Mouse (Mus musculus) kidney, adult 8-10 months (tissue): Measurements from ENCODE around the gene Tmem178b.

Experiments
- DNase-seq, 2 experiments: peaks; one replicate each; pipeline ENCODE4 v3.0.0; 2022

Gene Tmem178b

DNA sequence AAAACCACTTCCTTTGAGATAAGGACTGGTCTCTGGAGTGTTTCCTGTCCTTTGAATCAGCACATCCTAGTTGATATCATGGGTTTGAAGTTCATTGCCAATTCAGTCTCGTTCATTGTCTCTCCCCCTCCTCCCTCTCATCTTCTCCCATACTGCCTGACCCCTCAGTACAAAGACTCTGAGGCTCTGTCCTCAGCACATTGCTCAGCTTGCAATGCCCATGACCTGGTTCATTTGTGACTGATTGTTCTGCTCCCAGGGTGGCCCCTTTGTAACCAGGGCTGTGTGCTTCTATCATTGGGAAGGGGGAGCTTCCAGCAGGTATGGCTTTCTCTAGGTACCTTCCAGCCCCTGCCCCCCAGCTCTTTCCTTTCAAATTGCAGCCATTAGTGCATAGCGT, 329.5 kb downstream of the Tmem178b start:
- no peak for DNase-seq

DNA sequence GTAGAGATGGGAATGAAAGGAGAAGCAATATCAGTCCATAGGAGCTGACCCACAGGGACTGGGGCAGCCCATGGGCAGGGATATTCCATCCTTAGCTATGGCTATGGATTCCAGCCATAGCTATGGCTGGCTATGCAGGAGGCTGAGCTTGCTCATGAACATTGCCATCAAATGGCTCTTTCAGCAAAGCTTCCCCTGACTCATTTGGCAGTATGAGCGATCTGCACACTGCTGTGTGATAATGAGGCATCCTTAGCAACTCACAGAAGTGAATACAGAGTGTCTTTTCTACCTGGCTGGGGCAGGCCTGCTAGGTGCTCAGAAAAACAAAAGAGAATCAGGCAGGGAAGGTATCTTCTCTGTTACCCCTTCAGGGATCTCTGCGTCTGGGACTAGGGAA, 332.3 kb downstream of the Tmem178b start:
- no peak for DNase-seq

DNA sequence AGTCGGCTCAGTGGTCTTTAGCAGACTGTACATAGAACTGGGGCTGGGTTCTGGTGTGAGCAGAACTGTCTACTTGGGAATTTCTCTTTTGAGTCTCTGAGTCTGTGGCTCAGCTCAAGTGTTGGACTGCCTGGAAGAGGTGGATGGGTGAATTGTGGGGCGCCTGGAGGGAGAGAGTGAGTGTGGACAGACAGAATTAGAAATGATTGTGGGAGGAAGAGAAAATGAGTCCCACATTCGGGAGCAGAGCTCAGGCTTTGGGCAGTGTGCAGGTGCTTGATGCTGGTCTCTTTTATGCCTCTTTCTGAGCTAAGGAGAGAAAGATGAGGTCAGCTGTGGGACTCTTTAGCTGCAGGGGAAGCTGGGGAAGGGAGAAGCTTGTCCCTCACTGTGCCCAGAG, 334.9 kb downstream of the Tmem178b start:
- no peak for DNase-seq

DNA sequence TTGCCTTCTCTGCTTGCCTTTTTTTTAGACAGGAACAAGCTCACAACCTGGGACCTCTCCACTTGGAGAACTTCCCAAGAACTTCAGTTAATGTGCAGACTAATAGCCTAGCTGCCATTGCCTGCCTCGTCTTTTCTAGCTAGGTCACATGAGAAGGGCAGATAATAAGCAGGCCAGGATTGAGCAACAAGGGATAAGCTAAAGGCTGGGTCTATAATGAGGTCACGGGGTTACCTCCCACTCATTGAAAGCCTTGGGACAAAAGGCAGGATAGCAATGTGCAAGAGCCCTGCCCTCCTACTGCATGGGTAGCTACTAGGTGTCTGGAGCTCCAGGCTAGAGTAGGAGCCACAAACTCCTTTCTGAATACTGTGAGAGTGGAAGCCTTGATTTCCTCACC, 336.1 kb downstream of the Tmem178b start:
- no peak for DNase-seq

DNA sequence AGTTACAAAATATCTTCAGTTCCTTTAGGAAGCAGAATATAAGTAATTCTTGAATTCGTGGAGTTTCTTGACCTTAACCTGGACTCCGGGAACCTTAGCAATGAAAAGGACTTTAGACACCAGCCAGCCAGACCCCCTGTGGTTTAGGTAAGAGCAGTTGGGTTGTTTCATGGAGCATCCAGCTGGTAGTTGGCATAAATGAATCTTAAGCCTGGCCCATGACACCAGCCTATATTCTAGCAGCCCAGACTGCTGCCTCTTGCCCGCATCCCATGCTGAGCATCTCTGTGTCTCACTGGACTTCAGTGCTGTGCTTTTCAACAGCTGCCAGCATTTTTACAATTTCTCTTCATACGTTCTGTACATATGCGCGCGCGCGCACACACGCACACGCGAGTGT, 344.1 kb downstream of the Tmem178b start:
- DNase-seq = no peak

DNA sequence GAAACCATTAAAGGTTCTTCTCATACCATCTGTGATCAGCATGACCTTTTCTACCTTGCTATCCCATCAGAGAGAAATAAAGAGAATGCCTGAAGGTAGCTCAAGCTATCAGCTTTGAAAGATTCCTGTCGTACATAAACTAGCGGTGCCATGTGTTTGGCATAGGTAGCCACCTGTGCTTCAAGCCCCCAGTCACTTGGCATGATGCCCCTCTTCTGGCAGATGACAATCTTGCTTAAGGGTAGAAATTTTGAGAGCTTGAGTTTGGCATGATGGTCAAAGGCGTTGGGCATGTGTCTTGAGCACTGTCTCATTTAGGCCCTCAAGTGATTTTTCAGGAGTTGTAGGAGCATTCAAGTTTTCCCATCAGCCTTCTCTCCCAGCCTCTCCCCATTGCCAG, 344.6 kb downstream of the Tmem178b start:
- DNase-seq = no peak

DNA sequence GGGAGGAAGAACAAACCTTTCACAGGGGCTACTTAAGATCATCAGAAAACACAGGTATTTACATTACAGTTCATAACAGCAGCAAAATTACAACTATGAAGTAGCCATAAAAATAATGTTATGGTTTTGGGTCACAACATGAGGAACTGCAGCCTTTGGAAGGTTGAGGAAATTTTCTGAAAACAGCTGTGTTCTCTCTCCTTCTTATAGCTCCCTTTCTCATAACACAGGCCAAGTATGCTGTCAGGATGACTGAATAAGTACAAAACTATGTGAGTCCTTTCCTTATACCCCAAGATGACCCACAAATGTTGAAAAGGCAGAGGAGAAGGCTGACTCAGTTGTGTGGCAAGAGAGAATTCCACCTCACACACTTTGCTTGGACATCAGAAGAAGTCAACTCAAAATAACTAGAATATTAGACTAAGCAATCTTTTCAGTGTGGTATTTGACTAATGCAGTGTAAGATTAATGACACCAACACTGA, 347.6 kb downstream of the Tmem178b start:
- DNase-seq = no peak

DNA sequence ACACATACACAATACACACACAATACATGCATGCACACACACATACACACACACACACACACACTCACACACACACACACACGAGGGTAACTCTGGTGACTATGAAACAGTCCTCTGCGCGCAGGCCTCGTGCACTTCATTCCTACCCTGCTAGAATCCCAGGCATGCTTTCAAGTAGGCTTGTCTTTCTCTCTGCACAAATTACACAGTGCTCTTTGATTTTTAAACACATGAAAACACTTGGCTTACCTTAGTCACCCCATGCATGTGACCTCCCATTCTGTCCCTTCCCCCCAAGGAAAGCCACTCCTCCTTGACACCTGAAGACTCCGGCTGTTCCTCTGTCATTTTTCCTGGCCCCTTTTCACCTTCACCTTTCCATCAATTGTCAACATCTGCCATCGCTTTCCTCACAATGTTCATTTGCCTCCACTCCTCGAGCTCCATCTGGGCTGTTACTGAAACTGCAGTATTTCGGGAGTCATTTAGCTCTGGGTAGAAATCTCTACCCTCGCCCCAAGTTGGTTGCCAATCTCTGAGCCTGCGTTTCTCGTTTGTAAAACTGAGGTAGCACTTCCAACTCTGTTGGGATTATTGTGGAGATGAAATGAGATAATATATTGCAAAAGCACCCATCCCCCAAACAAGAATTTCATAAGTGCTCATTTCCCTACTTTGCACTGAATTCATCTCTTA, 352.7 kb downstream of the Tmem178b start:
- no peak for DNase-seq

DNA sequence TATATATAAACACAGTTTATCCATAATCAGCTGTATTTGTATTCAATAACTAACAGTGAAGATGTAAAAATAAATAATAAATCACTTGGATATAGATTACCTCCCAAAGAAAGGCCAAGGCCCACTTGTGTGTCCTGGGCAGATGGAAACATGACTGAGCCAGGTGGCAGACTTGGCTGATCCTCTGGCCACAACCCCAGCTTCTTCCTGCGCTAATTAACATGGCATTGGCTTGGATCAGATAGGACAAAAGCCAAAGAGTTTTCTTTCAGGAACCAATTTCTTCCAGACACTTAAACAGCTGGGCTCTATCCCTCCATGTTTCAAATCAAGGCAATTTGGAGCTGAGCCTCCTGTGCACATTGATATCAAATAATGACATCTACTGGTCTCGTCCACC, 355.9 kb downstream of the Tmem178b start:
- no peak for DNase-seq

DNA sequence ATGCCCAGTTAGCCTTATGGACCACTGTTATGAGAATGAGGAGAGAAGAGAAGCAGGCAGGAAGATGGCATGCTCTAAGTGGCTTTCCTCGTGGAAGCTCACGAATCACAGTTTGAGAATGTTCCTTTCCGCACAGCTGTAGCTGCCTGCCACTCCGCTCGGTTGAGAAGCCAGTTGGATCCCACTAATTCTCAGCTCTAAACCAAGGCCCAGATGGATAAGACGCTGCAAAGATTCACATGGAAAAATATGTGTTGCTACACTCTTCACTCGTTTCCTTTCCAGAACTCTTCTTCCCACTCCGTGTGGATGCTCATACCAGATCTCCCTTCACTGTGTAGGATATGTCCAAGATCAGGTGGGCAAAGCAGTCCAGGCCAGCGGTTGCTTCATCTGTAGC, 356.9 kb downstream of the Tmem178b start:
- no peak for DNase-seq

DNA sequence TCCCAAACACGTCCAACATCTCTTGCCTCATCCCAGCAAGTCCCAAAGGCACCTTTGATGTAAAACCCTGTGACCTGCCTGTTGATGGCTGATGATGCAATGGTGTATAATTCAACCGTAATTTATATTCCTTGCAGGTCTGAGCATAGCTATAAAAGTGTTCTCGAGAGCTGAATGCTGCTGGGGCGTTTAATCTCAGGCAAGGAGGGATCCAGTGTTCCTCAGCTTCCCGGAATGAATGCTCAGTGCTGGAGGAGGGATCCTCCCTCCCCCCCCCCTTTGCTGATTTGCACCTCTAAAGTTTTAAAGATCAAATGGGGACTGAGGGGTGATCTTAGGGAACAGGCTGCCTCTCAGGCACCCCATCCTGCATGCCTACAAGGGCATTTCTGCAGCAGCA, 361.0 kb downstream of the Tmem178b start:
- no peak for DNase-seq

DNA sequence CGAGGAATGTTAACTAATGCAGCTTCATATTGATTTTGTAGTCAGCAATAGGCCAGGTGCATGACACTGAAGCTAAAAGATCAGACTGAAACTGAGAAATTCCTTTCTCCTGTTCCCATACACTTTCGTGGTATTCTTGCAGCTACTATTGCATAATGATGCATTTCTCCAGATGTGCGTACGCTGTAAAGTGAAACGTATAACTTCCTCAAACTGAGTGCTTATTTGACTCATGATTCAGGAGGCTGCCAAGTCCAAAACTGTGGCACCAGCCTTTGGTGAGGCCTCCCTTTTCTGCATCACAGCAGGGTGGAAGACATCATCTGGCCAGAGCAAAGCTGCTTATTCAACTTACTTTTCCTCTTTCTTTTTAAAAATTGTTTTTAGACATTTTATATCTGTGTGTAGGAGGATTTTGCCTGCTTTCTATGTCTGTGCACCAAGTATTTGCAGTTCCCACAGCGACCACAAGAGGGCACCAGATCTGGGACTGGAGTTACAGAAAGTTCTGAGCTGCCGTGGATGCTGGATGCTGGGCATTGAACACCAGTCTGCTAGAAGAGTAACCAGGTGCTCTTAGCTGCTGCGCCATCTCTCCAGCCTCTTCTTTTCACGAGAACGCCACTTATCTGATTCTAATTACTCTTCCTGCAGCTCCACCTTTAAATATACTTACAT, 362.9 kb downstream of the Tmem178b start:
- DNase-seq = peak; percentile 47 to 85

DNA sequence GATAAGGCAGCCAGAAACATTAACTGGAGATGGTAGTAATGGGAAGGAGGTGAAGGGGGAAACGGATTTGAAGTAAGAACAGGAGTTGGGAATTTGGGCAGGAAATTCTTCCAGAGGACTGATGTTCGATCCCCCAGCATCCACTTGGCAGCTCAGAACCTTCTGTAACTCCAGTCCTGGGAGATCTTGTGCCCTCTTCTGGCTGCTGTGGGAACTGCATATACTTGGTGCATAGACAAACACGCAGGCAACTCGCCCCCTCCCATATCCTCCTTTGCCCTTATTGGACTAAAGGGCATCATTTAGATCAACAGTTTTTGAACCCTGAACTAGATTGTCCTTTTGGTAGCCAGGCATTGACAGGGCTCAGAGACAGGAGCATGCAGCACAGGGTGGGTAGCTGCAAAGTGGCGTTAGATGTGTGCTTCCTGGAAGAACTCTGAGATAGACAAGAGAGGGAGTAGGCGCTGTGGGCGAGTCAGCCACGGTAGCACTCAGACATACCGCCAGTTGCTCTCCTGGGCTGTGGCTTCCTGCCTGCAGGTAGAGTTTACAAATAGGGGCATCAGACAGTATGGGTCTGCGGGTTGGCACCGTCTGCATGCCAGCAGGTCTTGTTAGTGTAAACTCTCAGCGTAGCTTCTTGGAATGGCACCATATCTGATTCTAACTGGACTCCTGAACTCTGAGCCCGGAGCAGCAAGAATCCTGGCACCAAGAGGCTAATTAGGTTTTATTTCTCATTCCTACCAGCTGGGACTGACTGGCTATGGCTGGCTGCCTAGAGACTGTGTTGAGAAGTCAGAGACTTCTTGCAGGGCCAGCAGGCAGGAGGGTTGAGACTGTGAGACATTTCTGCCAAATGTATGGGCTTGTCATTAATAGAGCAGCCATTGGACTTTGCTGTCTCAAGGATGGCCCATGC, 364.0 kb downstream of the Tmem178b start:
- peak; percentile 68 to 89 for DNase-seq

DNA sequence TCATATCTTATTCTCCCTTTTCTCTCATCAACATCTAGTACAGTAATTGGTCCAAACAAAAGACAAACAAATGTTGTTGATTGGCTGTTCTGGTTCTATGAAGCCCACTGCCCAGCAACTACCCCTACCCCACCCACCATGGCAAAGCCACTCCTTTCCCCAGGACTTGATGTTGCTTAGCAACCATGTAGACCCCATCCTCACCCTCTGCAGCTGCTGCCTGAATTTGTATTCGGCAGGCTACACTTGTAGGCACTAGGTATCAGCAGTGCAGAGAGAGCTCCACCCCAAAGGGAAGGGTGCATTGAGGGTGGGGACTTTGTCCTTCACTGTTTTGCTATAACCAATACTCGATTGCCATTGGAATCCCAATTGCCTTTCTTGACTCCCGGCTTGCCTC, 365.8 kb downstream of the Tmem178b start:
- no peak for DNase-seq

DNA sequence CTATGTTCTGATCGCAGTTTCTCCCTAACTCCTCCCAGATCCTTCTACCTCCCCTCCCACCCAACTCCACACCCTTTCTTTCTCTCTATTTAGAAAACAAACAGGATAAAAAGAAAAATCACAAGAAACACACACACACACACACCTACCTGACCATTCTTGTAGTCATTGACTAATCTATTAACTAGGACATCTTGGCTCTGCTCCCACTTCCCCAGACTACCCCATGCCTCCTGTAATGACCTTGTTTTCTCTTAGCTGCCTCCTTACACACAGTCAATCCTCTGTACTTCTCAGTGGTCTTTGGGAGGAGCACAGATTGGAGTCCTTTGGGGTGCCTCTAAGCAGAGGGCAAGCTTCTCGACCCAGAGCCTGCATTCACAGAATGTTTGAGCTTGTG, 367.6 kb downstream of the Tmem178b start:
- peak; percentile 66 to 70 for DNase-seq

DNA sequence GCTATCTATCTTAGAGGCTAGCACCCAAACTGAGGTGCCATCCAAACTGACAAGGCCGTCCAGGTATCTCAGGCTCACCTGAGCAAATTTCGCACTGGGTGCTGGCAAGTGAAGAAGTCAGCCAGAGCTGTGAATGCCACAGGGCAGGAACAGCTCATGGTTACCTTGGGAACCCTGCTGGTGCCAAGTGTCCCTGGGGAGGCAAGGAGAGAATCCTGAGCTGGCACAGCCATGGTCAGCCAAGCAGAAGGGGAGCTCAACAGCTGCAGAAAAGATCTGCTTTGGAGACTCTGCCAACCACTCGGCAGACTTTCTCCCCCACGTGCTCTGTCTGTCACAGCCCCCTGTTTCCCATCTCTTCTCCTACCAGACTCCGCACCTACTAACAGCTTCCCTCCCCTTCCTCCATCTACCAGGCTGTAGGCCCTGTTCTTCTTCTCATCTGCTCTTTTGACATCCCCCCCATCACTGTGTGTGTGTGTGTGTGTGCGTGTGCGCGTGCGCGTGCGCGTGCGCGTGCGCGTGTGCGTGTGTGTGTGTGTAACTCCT, 374.4 kb downstream of the Tmem178b start:
- DNase-seq = no peak

DNA sequence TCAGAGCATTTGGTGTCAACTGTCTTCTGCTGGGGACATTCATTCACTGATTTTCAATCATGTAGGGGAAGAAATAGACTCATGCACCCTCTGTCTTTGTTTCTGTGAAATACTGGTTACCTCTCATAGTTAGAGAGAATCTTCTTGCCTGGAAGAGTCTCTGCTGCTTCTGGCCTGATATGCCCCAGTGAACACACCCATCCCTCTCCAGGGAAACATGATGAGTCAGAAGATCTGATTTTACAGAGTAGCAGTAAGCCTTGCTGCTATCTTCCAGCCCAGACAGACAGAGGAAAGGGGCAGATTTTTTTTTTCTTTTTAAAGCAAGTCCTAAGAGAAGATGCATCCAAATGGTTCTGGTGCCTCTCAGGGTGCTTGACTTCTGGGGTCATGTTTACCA, 376.9 kb downstream of the Tmem178b start:
- DNase-seq = no peak

DNA sequence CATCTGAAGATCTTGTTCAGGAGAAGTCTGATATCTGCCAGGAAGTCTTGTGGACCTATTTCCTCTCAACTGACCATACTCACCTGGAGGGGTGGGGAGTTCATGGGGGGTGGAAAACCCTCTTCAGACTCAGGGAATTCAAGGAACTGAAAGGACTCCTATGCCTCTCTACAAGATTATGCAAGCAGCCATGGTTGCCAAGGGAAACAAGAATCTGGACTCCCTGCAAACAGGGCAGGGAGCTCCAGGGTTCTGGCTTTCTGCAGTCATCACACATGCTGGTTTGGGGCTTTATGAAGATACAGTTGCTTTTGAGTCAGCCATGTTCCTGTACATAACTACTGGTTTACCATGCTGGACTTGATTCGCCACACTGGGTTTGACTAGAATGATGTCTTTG, 390.6 kb downstream of the Tmem178b start:
- no peak for DNase-seq

DNA sequence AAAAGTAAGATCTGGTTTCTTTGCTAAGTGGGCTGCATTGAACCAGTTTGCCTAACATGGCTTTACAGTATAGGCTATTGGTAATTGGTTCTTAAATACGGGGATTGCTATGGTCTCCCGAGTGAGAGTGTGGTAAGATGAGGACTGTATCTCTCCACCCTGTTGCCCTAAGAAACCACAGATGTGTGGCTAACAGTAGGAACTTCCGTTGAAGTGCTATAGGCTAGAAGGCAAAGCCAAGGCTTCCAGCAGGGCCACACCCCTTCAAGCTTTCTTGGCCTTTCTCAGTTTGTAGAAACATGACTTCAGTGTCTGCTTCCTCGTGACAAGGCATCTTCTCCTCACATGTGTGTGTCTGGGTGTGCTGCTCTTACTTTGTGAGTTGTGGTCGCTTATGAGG, 427.6 kb downstream of the Tmem178b start:
- no peak for DNase-seq

DNA sequence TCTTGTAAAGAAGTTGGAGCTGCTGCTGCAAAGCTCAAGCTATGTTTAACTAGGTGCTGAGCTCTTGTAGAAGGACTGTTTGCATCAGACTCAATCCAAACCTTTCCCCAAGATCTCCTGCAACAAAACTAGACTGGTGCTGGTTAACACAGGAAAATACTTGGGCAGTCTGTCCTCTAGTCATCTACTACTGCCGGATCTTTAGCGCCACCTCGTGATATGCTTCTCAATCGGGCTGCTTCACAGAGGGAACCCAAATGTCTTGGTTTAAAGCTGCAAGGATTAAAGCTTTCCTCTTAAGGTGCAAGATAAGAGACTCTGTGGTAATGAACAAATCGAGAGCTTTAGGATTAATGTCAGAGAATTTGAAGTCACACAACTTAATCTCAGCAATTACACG, 430.3 kb downstream of the Tmem178b start:
- peak; percentile 27 to 71 for DNase-seq
